Mouse (Mus musculus): ENCODE results near the gene Xdh. TPM values are rescaled to one million over a fixed set of nuclear protein-coding genes. Genes with fewer than 3 reads are reported as not detected.
"Not testable (repeated sequence)": the region's sequence is repeated elsewhere in the genome, so short reads cannot be mapped to it uniquely, and the experiment has no call there.

Gene Xdh
- polyA plus RNA-seq, 1 experiment, result 8.6 TPM

- Histone ChIP-seq H3K4me1 (ENCODE audit: control insufficient read depth, insufficient read depth, low read length) (no peaks in the 10 kb centered on the region), H3K27ac (ENCODE audit: insufficient read depth, low read length) (no peak overlapping the region), H3K4me3 (ENCODE audit: insufficient read depth, low read length) (no peak overlapping the region)
- no peak for TF ChIP-seq POLR2A (IDR thresholded peaks at IDR 0.05; ENCODE audit: low read depth, low read length)
- no peak for TF ChIP-seq CTCF (IDR thresholded peaks at IDR 0.05; ENCODE audit: borderline replicate concordance, insufficient read depth, low read length)
Observed at GRCm38 (mm10) chr17:73870956-73871605, 78.9 kb downstream of the Xdh start.

DNA sequence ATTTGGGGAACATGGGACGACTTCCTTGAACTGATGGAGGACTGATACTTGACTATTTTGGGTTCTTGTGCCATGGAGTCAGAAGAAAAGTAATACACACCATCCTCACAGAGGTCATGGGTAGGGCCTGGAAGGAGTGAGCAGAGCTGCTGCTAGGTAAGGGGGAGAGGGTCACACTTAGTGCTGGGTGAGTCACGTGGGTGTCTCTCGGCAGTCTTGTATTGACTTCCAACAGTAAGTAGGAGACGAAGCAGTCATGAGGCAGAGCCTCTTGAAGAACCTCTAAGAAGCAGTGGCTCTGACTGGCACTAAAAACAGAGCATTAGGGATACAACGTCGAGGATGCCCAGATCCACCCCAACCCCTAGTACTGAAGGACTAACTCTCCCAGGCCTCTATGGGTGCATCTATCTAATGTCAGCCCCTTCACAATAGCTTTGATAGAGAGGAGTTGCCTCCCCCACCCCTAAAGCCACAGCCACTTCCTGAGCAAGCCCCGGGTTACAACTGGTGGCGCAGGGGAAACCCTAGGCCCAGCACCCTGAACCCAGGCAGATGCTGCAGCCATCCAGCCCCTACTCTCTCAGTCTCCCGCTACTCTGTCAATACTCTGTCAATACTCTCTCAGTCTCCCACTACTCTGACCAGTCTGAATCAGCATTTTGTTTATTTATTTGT is 80.8 kb downstream of the Xdh start:
- Histone ChIP-seq H3K4me3 (ENCODE audit: insufficient read depth, low read length) (no peak overlapping the region), H3K4me1 (ENCODE audit: control insufficient read depth, insufficient read depth, low read length) (no peaks in the 10 kb centered on the region), H3K27ac (ENCODE audit: insufficient read depth, low read length) (no peak overlapping the region)
- TF ChIP-seq POLR2A (IDR thresholded peaks at IDR 0.05; ENCODE audit: low read depth, low read length) (no peak), CTCF (IDR thresholded peaks at IDR 0.05; ENCODE audit: borderline replicate concordance, insufficient read depth, low read length) (no peak)

- Histone ChIP-seq H3K4me3 (ENCODE audit: insufficient read depth, low read length) (no peak overlapping the region), H3K27ac (ENCODE audit: insufficient read depth, low read length) (no peak overlapping the region), H3K4me1 (ENCODE audit: control insufficient read depth, insufficient read depth, low read length) (no peaks in the 10 kb centered on the region)
- TF ChIP-seq CTCF (IDR thresholded peaks at IDR 0.05; ENCODE audit: borderline replicate concordance, insufficient read depth, low read length), result no peak
Observed at GRCm38 (mm10) chr17:73853717-73854116, 96.3 kb downstream of the Xdh start.

- H3K4me1 ChIP-seq (ENCODE audit: control insufficient read depth, insufficient read depth, low read length), result no peaks in the 10 kb centered on the region
- H3K27ac ChIP-seq (ENCODE audit: insufficient read depth, low read length), result no peak overlapping the region
- H3K4me3 ChIP-seq (ENCODE audit: insufficient read depth, low read length), result no peak overlapping the region
- no peak for TF ChIP-seq CTCF (IDR thresholded peaks at IDR 0.05; ENCODE audit: borderline replicate concordance, insufficient read depth, low read length)
- no peak for TF ChIP-seq POLR2A (IDR thresholded peaks at IDR 0.05; ENCODE audit: low read depth, low read length)
Observed at GRCm38 (mm10) chr17:73853041-73853440, 97.0 kb downstream of the Xdh start.

DNA sequence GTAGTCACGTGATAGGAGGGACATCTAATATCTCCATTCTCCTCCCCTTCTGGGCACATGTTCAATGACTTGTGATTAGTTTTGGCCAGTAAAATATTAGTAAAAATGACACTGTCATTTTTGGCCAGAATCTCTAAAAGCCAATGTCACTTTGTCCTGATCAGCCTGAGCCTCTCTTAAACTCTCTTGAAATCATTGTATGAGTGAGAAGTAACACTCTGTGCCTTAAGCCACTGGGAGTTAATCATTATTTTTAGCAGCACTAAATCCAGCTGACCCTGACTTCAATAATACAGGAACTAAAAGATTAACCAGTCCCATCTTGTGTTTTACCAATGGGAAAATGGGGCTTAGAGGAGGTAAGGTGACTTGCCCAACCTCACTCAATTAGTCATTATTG is 102.6 kb downstream of the Xdh start:
- Histone ChIP-seq H3K4me1 (ENCODE audit: control insufficient read depth, insufficient read depth, low read length) (no peaks in the 10 kb centered on the region), H3K27ac (ENCODE audit: insufficient read depth, low read length) (no peak overlapping the region), H3K4me3 (ENCODE audit: insufficient read depth, low read length) (no peak overlapping the region)
- no peak for TF ChIP-seq POLR2A (IDR thresholded peaks at IDR 0.05; ENCODE audit: low read depth, low read length)
- no peak for TF ChIP-seq CTCF (IDR thresholded peaks at IDR 0.05; ENCODE audit: borderline replicate concordance, insufficient read depth, low read length)

GRCm38 (mm10) chr17:73845632-73846031 is 104.4 kb downstream of the Xdh start:
- Histone ChIP-seq H3K27ac (ENCODE audit: insufficient read depth, low read length) (no peak overlapping the region), H3K4me1 (ENCODE audit: control insufficient read depth, insufficient read depth, low read length) (no peaks in the 10 kb centered on the region), H3K4me3 (ENCODE audit: insufficient read depth, low read length) (no peak overlapping the region)
- no peak for TF ChIP-seq CTCF (IDR thresholded peaks at IDR 0.05; ENCODE audit: borderline replicate concordance, insufficient read depth, low read length)
- TF ChIP-seq POLR2A (IDR thresholded peaks at IDR 0.05; ENCODE audit: low read depth, low read length), result no peak

DNA sequence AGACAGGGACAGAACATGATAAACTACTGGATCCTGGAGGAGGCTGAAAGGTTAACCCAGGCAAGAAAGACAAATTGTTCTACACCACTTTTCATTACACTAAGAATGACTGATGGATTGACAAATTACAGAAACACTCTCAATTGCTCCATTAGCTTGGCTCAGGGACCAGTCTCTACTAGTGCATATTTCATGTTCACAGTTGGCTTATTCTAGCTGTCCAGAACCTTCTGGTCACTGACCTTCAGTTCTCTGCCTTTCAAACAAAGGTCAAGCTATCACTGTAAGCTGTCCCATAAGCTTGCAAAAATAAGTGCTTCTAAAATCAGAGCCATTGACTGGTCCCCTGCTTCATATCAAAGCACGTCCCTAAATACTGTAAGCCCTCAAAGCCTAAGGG is 107.0 kb downstream of the Xdh start:
- TF ChIP-seq CTCF (IDR thresholded peaks at IDR 0.05; ENCODE audit: borderline replicate concordance, insufficient read depth, low read length), result no peak
- TF ChIP-seq POLR2A (IDR thresholded peaks at IDR 0.05; ENCODE audit: low read depth, low read length), result no peak
- Histone ChIP-seq H3K4me3 (ENCODE audit: insufficient read depth, low read length) (no peak overlapping the region), H3K4me1 (ENCODE audit: control insufficient read depth, insufficient read depth, low read length) (no peaks in the 10 kb centered on the region), H3K27ac (ENCODE audit: insufficient read depth, low read length) (no peak overlapping the region)

- H3K27ac ChIP-seq (ENCODE audit: insufficient read depth, low read length); H3K4me3 ChIP-seq (ENCODE audit: insufficient read depth, low read length); H3K4me1 ChIP-seq (ENCODE audit: control insufficient read depth, insufficient read depth, low read length): not testable (repeated sequence)
Observed at GRCm38 (mm10) chr17:73839876-73840275, 110.1 kb downstream of the Xdh start.

- Histone ChIP-seq H3K4me1 (ENCODE audit: control insufficient read depth, insufficient read depth, low read length) (no peaks in the 10 kb centered on the region), H3K27ac (ENCODE audit: insufficient read depth, low read length) (no peak overlapping the region), H3K4me3 (ENCODE audit: insufficient read depth, low read length) (no peak overlapping the region)
- TF ChIP-seq CTCF (IDR thresholded peaks at IDR 0.05; ENCODE audit: borderline replicate concordance, insufficient read depth, low read length) (no peak), POLR2A (IDR thresholded peaks at IDR 0.05; ENCODE audit: low read depth, low read length) (no peak)
Observed at GRCm38 (mm10) chr17:73839086-73839835, 110.7 kb downstream of the Xdh start.

DNA sequence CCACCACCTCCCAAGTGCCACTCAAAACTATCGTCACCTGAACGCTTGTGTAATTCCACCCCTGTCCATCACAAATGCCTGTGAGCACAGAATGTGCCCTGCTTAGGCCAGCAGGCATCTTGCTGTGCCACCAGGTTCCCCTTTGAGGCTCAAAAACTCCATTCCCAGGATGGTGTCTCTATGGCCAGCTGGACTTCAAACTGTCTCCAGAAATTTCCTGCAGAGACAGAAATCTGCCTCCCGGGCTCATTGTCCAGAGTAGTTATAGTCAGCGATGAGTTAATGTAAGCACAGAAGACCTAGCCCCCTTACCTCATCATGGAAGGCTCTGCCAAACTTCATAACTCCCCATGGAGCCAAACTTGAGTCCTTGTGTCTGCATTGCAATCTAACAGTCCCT is 112.8 kb downstream of the Xdh start:
- Histone ChIP-seq H3K4me1 (ENCODE audit: control insufficient read depth, insufficient read depth, low read length) (no peaks in the 10 kb centered on the region), H3K27ac (ENCODE audit: insufficient read depth, low read length) (no peak overlapping the region), H3K4me3 (ENCODE audit: insufficient read depth, low read length) (no peak overlapping the region)
- TF ChIP-seq POLR2A (IDR thresholded peaks at IDR 0.05; ENCODE audit: low read depth, low read length), result no peak

All from embryonic fibroblast, embryonic 13.5 days (primary cell).